Mouse (Mus musculus) thymus, adult 2 months (tissue): ENCODE results near the gene Ccnd1.

Source experiments
- CTCF ChIP-seq: fragments of 200-500 bp; IDR thresholded peaks from 2 replicates; pipeline ENCODE4 v1.5.1; 2012; ENCODE audit warnings: mild to moderate bottlenecking, control low read depth, low read length, moderate library complexity, borderline replicate concordance; ENCODE audit not compliant: control insufficient read depth, poor library complexity, insufficient read depth; ENCODE audit errors: extremely low read depth
- POLR2A ChIP-seq: fragments of 200-500 bp; IDR thresholded peaks from 2 replicates; pipeline ENCODE4 v1.6.1; 2012; ENCODE audit warnings: mild to moderate bottlenecking, low read length, control low read depth, moderate library complexity; ENCODE audit not compliant: control insufficient read depth, poor library complexity, insufficient read depth; ENCODE audit errors: extremely low read depth

DNA sequence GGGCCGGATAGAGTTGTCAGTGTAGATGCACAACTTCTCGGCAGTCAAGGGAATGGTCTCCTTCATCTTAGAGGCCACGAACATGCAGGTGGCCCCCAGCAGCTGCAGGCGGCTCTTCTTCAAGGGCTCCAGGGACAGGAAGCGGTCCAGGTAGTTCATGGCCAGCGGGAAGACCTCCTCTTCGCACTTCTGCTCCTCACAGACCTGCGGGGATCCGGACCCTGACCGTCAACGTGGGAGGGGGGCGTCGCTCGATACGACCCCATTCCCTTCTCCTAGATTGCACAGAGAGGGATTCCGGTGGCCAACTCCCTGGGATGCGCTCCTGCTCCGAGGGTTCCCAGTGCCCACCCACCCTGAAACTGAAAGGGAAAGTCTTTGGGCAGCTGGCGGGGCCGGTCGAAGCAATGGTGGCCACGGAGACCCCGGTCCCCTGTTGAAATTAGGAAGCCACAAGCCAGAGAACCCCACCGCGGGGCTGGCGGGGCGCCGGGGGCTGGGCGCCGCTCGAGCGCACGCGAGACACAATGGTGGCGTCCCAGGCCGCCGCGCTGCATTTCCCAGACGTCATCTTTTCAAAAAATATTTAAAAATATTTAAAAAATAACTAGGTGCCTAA, 1.7 kb downstream of the Ccnd1 start:
- no peak for TF ChIP-seq CTCF
- no peak for TF ChIP-seq POLR2A
